Mouse (Mus musculus) c-Kit-positive CD71-positive TER-119-negative erythroid progenitor cells, embryonic 14.5 days (primary cell): ENCODE measurements at regions not wholly inside any gene's neighbourhood (a gene's known extent, or its start where the extent isn't known, plus 50 kb on each side); places are given as distances from the start of the nearest gene placed in this dataset.
"Not testable (repeated sequence)": the region's sequence is repeated elsewhere in the genome, so short reads cannot be mapped to it uniquely, and the experiment has no call there.

Experiments
- DNase-seq: peaks from one replicate; pipeline ENCODE4 v3.0.0-alpha.2; 2013; ENCODE audit warnings: low read depth

- DNase-seq: no peak
Observed at GRCm38 (mm10) chr8:113916649-113917048, 68.1 kb upstream of the Adamts18 start.

- no peak for DNase-seq
Observed at GRCm38 (mm10) chr8:113917197-113917596, 68.7 kb upstream of the Adamts18 start.

- no peak for DNase-seq
Observed at GRCm38 (mm10) chr8:113920306-113920705, 71.8 kb upstream of the Adamts18 start.

GRCm38 (mm10) chr8:113923381-113923780 lies 74.8 kb upstream of the Adamts18 start:
- no peak for DNase-seq

GRCm38 (mm10) chr8:113953721-113954120 lies 105.2 kb upstream of the Adamts18 start:
- no peak for DNase-seq

GRCm38 (mm10) chr8:113956439-113957043 lies 108.0 kb upstream of the Adamts18 start:
- DNase-seq: no peak

GRCm38 (mm10) chr8:113957821-113958220 lies 109.3 kb upstream of the Adamts18 start:
- no peak for DNase-seq

GRCm38 (mm10) chr8:113975810-113976209 lies 127.3 kb upstream of the Adamts18 start:
- DNase-seq: no peak

- DNase-seq: no peak
Observed at GRCm38 (mm10) chr8:113976626-113977025, 128.1 kb upstream of the Adamts18 start.

- DNase-seq: no peak
Observed at GRCm38 (mm10) chr8:113977072-113977471, 128.5 kb upstream of the Adamts18 start.

GRCm38 (mm10) chr8:113978946-113979345 lies 130.4 kb upstream of the Adamts18 start:
- no peak for DNase-seq

GRCm38 (mm10) chr8:113979837-113980236 lies 131.3 kb upstream of the Adamts18 start:
- no peak for DNase-seq

GRCm38 (mm10) chr8:113981339-113981738 lies 132.8 kb upstream of the Adamts18 start:
- DNase-seq: no peak

GRCm38 (mm10) chr8:113984845-113985244 lies 136.3 kb upstream of the Adamts18 start:
- peak; percentile 3 for DNase-seq

GRCm38 (mm10) chr8:113985471-113985870 lies 136.9 kb upstream of the Adamts18 start:
- no peak for DNase-seq

- no peak for DNase-seq
Observed at GRCm38 (mm10) chr8:113985948-113986347, 137.4 kb upstream of the Adamts18 start.

- no peak for DNase-seq
Observed at GRCm38 (mm10) chr8:113990718-113991117, 142.2 kb upstream of the Adamts18 start.

GRCm38 (mm10) chr8:113998881-113999280 lies 134.5 kb upstream of the Nudt7 start:
- no peak for DNase-seq

GRCm38 (mm10) chr8:114001674-114002073 lies 131.7 kb upstream of the Nudt7 start:
- no peak for DNase-seq

GRCm38 (mm10) chr8:114004436-114004835 lies 128.9 kb upstream of the Nudt7 start:
- no peak for DNase-seq

GRCm38 (mm10) chr8:114006587-114006986 lies 126.8 kb upstream of the Nudt7 start:
- no peak for DNase-seq

- DNase-seq: no peak
Observed at GRCm38 (mm10) chr8:114007103-114007502, 126.3 kb upstream of the Nudt7 start.

- no peak for DNase-seq
Observed at GRCm38 (mm10) chr8:114018364-114018763, 115.0 kb upstream of the Nudt7 start.

- not testable (repeated sequence) for DNase-seq
Observed at GRCm38 (mm10) chr8:114030141-114030540, 103.2 kb upstream of the Nudt7 start.
